Mouse (Mus musculus) colon, adult 2 months (tissue): ENCODE data around the gene Pyroxd2. TPM values are rescaled to one million over a fixed set of nuclear protein-coding genes. Genes with fewer than 3 reads are reported as not detected.

Experiments used
- polyA plus RNA-seq: library from polyadenylated mRNA; depleted of rRNA; stranded (reverse); fragments of >200 nt; gene quantifications from 2 replicates; pipeline ENCODE4 v1.2.3, GENCODE M21; 2012; rRNA removed

Pyroxd2 gene
- polyA plus RNA-seq = 22.5 and 23.8 TPM in 2 replicates

DNA sequence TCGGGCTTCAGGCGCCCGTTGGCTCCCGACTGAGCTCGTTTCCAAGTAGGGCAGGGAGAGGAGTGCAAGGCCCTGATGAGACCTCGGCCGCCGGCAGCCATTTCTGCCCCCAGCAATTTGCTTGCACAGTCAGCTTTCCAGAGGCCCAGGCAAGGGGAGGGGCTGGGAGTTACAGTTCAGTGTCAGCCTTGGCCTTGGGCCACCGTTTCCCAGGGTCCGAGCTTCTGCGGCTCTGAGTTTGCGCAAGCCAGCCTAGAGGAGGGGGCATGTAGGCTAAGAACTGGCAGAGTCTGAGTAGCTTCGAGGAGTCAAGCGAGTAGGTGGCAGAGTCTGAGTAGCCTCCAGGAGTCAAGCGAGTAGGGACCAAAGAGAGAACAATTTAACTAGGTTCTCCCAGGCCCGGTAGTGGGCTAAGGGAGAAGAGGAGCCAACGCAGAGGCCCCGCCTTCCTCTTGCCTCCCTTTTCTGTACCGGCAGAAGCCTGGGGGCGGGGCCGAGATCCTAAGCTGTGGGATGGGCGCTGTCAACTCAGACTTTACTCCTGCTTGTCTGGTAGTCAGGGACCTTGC lies at the start of gene Pyroxd2:
Pyroxd2 (minus strand) TSS at position 413 of the 569 bp plus-strand sequence.

DNA sequence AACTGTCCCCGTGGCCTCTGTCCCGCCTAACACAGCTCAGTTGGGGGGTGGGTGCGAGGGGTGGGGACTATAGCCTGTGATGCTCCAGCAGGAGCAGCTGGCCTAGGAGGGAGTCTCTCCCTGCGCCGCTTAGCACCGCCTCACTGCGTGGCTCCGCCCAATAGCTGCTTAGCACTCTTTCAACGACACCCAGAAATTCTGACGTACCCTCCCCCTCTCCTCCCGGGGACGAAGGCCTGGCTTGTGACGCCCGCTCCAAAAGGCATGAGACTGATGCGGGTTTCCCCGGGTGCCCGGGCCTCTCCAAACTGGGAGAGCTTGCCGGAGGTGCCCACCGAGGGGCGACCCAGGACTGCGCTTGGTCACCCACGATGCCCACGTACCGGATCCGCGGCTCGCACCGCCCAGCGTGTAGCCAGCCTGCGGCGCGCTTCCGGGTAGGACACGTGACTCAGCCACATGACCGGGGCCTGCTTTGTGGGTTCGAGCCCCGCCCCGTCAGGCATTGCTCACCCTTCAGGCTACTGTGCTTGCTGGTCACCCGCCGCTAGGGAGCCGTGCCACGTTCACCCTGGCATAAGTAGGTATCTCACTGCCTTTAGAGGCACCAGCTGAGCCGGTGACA lies 27.1 kb upstream of the Pyroxd2 start, which contains the start of gene Hps1:
Hps1 (minus strand) TSS at position 448 of the 625 bp plus-strand sequence.

Other genes with a start within 250 kb of the Pyroxd2 start
- gene R3hcc1l, start 234.0 kb downstream of the Pyroxd2 start, polyA plus RNA-seq = 2.3 and 3.1 TPM in 2 replicates
- 3.2 and 3.4 TPM in 2 replicates for gene Loxl4, start 140.0 kb downstream of the Pyroxd2 start, polyA plus RNA-seq
- 31.2 and 36.4 TPM in 2 replicates for gene Hps1, start 27.2 kb upstream of the Pyroxd2 start, polyA plus RNA-seq